Mouse (Mus musculus) midbrain, postnatal 0 days (tissue): Measurements from ENCODE around the gene Kat8. TPM values are rescaled to one million over a fixed set of nuclear protein-coding genes. Genes with fewer than 3 reads are reported as not detected.

ENCODE experiments used
- ATAC-seq: fragments of 200-750 bp; cut with Nextera tagmentation; 2 replicates; pipeline ENCODE4 v1.8.0; 2017; ENCODE audit warnings: moderate number of reproducible peaks, mild to moderate bottlenecking, moderate TSS enrichment, moderate library complexity; ENCODE audit not compliant: low FRiP score
- DNase-seq: peaks from one replicate; pipeline ENCODE4 v3.0.0-alpha.2; 2015; ENCODE audit warnings: low spot score
- H3K27ac ChIP-seq: fragments of 300-500 bp; sonication (generic); 2 replicates; pipeline ENCODE4 v1.5.1; 2014; ENCODE audit warnings: low read depth, mild to moderate bottlenecking, low read length, mixed read lengths
- H3K27me3 ChIP-seq: fragments of 300-500 bp; sonication (generic); 2 replicates; pipeline ENCODE4 v1.6.1; 2014; ENCODE audit warnings: low read length, control low read depth, mixed read lengths; ENCODE audit not compliant: insufficient read depth
- H3K36me3 ChIP-seq: fragments of 300-500 bp; sonication (generic); 2 replicates; pipeline ENCODE4 v1.6.1; 2014; ENCODE audit warnings: low read length, control low read depth, mixed read lengths; ENCODE audit not compliant: insufficient read depth
- H3K4me1 ChIP-seq: fragments of 300-500 bp; sonication (generic); 2 replicates; pipeline ENCODE4 v1.6.1; 2014; ENCODE audit warnings: mild to moderate bottlenecking, control low read depth, antibody characterized with exemption, low read length, mixed read lengths; ENCODE audit not compliant: insufficient read depth
- H3K4me2 ChIP-seq: fragments of 300-500 bp; sonication (generic); 2 replicates; pipeline ENCODE4 v1.6.1; 2014; ENCODE audit warnings: low read depth, mild to moderate bottlenecking, low read length, mixed read lengths; ENCODE audit not compliant: poor library complexity, severe bottlenecking
- H3K4me3 ChIP-seq: fragments of 300-500 bp; sonication (generic); 2 replicates; pipeline ENCODE4 v1.5.1; 2014; ENCODE audit warnings: low read depth, mild to moderate bottlenecking, low read length, moderate library complexity
- H3K9ac ChIP-seq: fragments of 300-500 bp; sonication (generic); replicated peaks from 2 replicates; pipeline ENCODE4 v1.6.1; 2014; ENCODE audit warnings: mild to moderate bottlenecking, low read length, moderate library complexity, mixed read lengths; ENCODE audit not compliant: poor library complexity, severe bottlenecking
- H3K9me3 ChIP-seq: fragments of 300-500 bp; sonication (generic); 2 replicates; pipeline ENCODE4 v1.6.1; 2016; ENCODE audit warnings: low read length, control low read depth
- CTCF ChIP-seq: IDR thresholded peaks from 2 replicates; pipeline ENCODE4 v1.5.1; 2016; ENCODE audit warnings: antibody characterized with exemption, mild to moderate bottlenecking
- WGBS: fragments of 180-500 bp; shearing (Covaris S2); extraction: QIAGEN DNeasy Blood & Tissue Kit; methylation state at CpG from one replicate; pipeline ENCODE4 v1.1.7; 2014; 5-methylcytosine and 5-hydroxymethylcytosine counted together
- polyA plus RNA-seq: library from polyadenylated mRNA; unstranded; fragments of >200 nt; fragmentation: Nextera tagmentation; extraction: Ambion mirVana; gene quantifications from 2 replicates; pipeline ENCODE4 v1.2.1, GENCODE M21; 2015
- total RNA-seq: library from RNA; depleted of rRNA; stranded (reverse); fragments of >200 nt; gene quantifications from 2 replicates; pipeline ENCODE4 v1.2.3, GENCODE M21; 2014

Kat8 gene
- total and polyA plus RNA-seq, 2 experiments from 2014 or later, result 28.1 to 34.8 TPM

GRCm38 (mm10) chr7:127880431-127880830, 31.9 kb upstream of the Kat8 start:
- ATAC-seq, result no peak
- no peak for TF ChIP-seq CTCF
- Histone ChIP-seq H3K27ac (no peak overlapping the region), H3K9ac (no peak overlapping the region), H3K9me3 (no peaks in the 10 kb centered on the region), H3K4me3 (no peak overlapping the region), H3K27me3 (no peaks in the 10 kb centered on the region), H3K4me1 (no peaks in the 10 kb centered on the region), H3K36me3 (peaks cover 67% of the 10 kb centered on the region), H3K4me2 (no peak overlapping the region)
- DNase-seq, result no peak
- WGBS, result 93% methylated on average over 12 of the region's 12 CpGs

GRCm38 (mm10) chr7:127885951-127886350, 26.4 kb upstream of the Kat8 start:
- Histone ChIP-seq H3K36me3 (peaks cover 92% of the 10 kb centered on the region), H3K4me3 (no peak overlapping the region), H3K27me3 (no peaks in the 10 kb centered on the region), H3K4me1 (no peaks in the 10 kb centered on the region), H3K9ac (no peak overlapping the region), H3K4me2 (no peak overlapping the region), H3K9me3 (no peaks in the 10 kb centered on the region), H3K27ac (no peak overlapping the region)
- TF ChIP-seq CTCF, result no peak
- no peak for ATAC-seq
- DNase-seq, result no peak
- 73% methylated on average over 6 of the region's 6 CpGs for WGBS

GRCm38 (mm10) chr7:127886551-127886950, 25.8 kb upstream of the Kat8 start:
- no peak for TF ChIP-seq CTCF
- no peaks in the 10 kb centered on the region for H3K9me3 ChIP-seq
- no peak for DNase-seq
- H3K4me1 ChIP-seq, result no peaks in the 10 kb centered on the region
- 92% methylated on average over 6 of the region's 6 CpGs for WGBS
- no peak overlapping the region for H3K9ac ChIP-seq
- H3K36me3 ChIP-seq, result peaks cover 88% of the 10 kb centered on the region
- no peaks in the 10 kb centered on the region for H3K27me3 ChIP-seq
- no peak overlapping the region for H3K4me2 ChIP-seq
- H3K27ac ChIP-seq, result no peak overlapping the region
- ATAC-seq, result no peak
- H3K4me3 ChIP-seq, result no peak overlapping the region

- no peak for ATAC-seq
- Histone ChIP-seq H3K27me3 (no peaks in the 10 kb centered on the region), H3K9me3 (no peaks in the 10 kb centered on the region), H3K4me2 (no peak overlapping the region), H3K9ac (no peak overlapping the region), H3K4me3 (no peak overlapping the region), H3K27ac (no peak overlapping the region), H3K4me1 (no peaks in the 10 kb centered on the region), H3K36me3 (peaks cover 85% of the 10 kb centered on the region)
- no peak for DNase-seq
- TF ChIP-seq CTCF, result no peak
- 85% methylated on average over 8 of the region's 8 CpGs for WGBS
Measured at GRCm38 (mm10) chr7:127887191-127887590, 25.1 kb upstream of the Kat8 start.

GRCm38 (mm10) chr7:127887781-127888180, 24.5 kb upstream of the Kat8 start:
- Histone ChIP-seq H3K4me2 (no peak overlapping the region), H3K27ac (no peak overlapping the region), H3K9ac (no peak overlapping the region), H3K4me1 (no peaks in the 10 kb centered on the region), H3K4me3 (no peak overlapping the region), H3K36me3 (peaks cover 82% of the 10 kb centered on the region), H3K9me3 (no peaks in the 10 kb centered on the region), H3K27me3 (no peaks in the 10 kb centered on the region)
- 82% methylated on average over 3 of the region's 3 CpGs for WGBS
- DNase-seq, result no peak
- no peak for TF ChIP-seq CTCF
- no peak for ATAC-seq

GRCm38 (mm10) chr7:127888821-127889220, 23.5 kb upstream of the Kat8 start:
- Histone ChIP-seq H3K27me3 (no peaks in the 10 kb centered on the region), H3K4me1 (no peaks in the 10 kb centered on the region), H3K27ac (no peak overlapping the region), H3K4me2 (no peak overlapping the region), H3K36me3 (peaks cover 79% of the 10 kb centered on the region), H3K9me3 (no peaks in the 10 kb centered on the region), H3K4me3 (no peak overlapping the region), H3K9ac (no peak overlapping the region)
- ATAC-seq (no peak), DNase-seq (no peak)
- 79% methylated on average over 3 of the region's 3 CpGs for WGBS
- no peak for TF ChIP-seq CTCF
